Mouse (Mus musculus) midbrain, embryonic 15.5 days (tissue): ENCODE measurements around the gene Arl3. TPM values are rescaled to one million over a fixed set of nuclear protein-coding genes. Genes with fewer than 3 reads are reported as not detected.
A peak's percentile ranks its signal among the peaks of the same experiment; 100 is the strongest.

Experiments used
- ATAC-seq: fragments of 200-750 bp; cut with Nextera tagmentation; replicated peaks from 2 replicates; pipeline ENCODE4 v1.8.0; 2017; ENCODE audit warnings: moderate TSS enrichment
- H3K27ac ChIP-seq: fragments of 300-500 bp; sonication (generic); 2 replicates; pipeline ENCODE4 v1.5.1; 2015; ENCODE audit warnings: mild to moderate bottlenecking, inconsistent platforms
- H3K27me3 ChIP-seq: fragments of 300-500 bp; sonication (generic); replicated peaks from 2 replicates; pipeline ENCODE4 v1.6.1; 2015; ENCODE audit warnings: inconsistent platforms
- H3K36me3 ChIP-seq: fragments of 300-500 bp; sonication (generic); replicated peaks from 2 replicates; pipeline ENCODE4 v1.6.1; 2015; ENCODE audit warnings: inconsistent platforms
- H3K4me1 ChIP-seq: fragments of 300-500 bp; sonication (generic); 2 replicates; pipeline ENCODE4 v1.6.1; 2015; ENCODE audit warnings: inconsistent platforms
- H3K4me2 ChIP-seq: fragments of 300-500 bp; sonication (generic); 2 replicates; pipeline ENCODE4 v1.6.1; 2015; ENCODE audit warnings: inconsistent platforms, mild to moderate bottlenecking, moderate library complexity
- H3K4me3 ChIP-seq: fragments of 300-500 bp; sonication (generic); 2 replicates; pipeline ENCODE4 v1.5.1; 2015; ENCODE audit warnings: mild to moderate bottlenecking, inconsistent platforms
- H3K9ac ChIP-seq: fragments of 300-500 bp; sonication (generic); 2 replicates; pipeline ENCODE4 v1.6.1; 2015; ENCODE audit warnings: mild to moderate bottlenecking, inconsistent platforms
- H3K9me3 ChIP-seq: fragments of 300-500 bp; sonication (generic); 2 replicates; pipeline ENCODE4 v1.6.1; 2016; ENCODE audit warnings: inconsistent platforms
- WGBS: fragments of 180-500 bp; shearing (Covaris S2); methylation state at CpG from one replicate; pipeline ENCODE4 v1.1.7; 2015; ENCODE audit warnings: mixed read lengths; 5-methylcytosine and 5-hydroxymethylcytosine counted together
- polyA plus RNA-seq: library from polyadenylated mRNA; unstranded; fragments of >200 nt; fragmentation: Nextera tagmentation; extraction: Ambion mirVana; gene quantifications from 2 replicates; pipeline ENCODE4 v1.2.1, GENCODE M21; 2015

Arl3 gene
- polyA plus RNA-seq, 1 experiment from 2014 or later: 210 TPM

GRCm38 (mm10) chr19:46481756-46482155 lies 91.2 kb downstream of the Arl3 start:
- Histone ChIP-seq H3K9ac (no peak overlapping the region), H3K36me3 (no peaks in the 10 kb centered on the region), H3K4me2 (no peak overlapping the region), H3K27me3 (no peaks in the 10 kb centered on the region), H3K27ac (peak overlapping the region; percentile 54), H3K9me3 (no peaks in the 10 kb centered on the region), H3K4me3 (no peak overlapping the region), H3K4me1 (peaks cover 39% of the 10 kb centered on the region)
- ATAC-seq: no peak
- WGBS: 9% methylated on average over 4 of the region's 4 CpGs

DNA sequence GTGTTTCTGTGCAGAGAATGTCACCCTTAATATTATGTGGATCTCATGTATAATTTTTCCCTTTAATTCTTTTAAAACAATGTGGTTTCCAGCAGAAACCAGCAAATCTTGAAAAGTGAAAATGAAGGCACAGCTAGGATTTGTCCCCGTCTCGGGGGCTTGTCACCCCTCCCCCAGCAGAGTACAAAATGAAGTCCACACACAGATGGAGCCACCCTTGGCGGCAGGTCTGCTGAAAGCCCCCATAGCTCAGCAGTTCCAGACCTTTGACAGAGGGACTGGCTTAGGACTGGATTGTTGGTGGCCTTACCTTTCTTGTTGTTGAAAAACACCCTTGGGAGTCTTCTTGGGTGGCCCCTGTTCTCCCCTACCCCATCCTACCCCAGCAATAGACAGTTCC lies 91.6 kb downstream of the Arl3 start:
- H3K27ac ChIP-seq: peak overlapping the region; percentile 54
- H3K4me2 ChIP-seq: no peak overlapping the region
- no peak for ATAC-seq
- H3K27me3 ChIP-seq: no peaks in the 10 kb centered on the region
- H3K4me1 ChIP-seq: peaks cover 39% of the 10 kb centered on the region
- H3K36me3 ChIP-seq: no peaks in the 10 kb centered on the region
- 7% methylated on average over 3 of the region's 3 CpGs for WGBS
- H3K9ac ChIP-seq: no peak overlapping the region
- H3K9me3 ChIP-seq: no peaks in the 10 kb centered on the region
- no peak overlapping the region for H3K4me3 ChIP-seq

Other genes starting within 250 kb of the Arl3 start
- 146 and 148 TPM in 2 replicates for gene Psd, start 246.0 kb downstream of the Arl3 start, polyA plus RNA-seq
- 48.2 and 54.8 TPM in 2 replicates for gene Fbxl15, start 245.0 kb downstream of the Arl3 start, polyA plus RNA-seq
- 340 and 347 TPM in 2 replicates for gene Cuedc2, start 234.5 kb downstream of the Arl3 start, polyA plus RNA-seq
- gene Mfsd13a, start 232.1 kb downstream of the Arl3 start, polyA plus RNA-seq: 11.1 and 11.7 TPM in 2 replicates
- gene 2310034G01Rik, start 222.9 kb downstream of the Arl3 start, polyA plus RNA-seq: 2.0 and 2.8 TPM in 2 replicates
- gene Actr1a, start 177.4 kb downstream of the Arl3 start, polyA plus RNA-seq: 394 and 399 TPM in 2 replicates
- 24.2 and 24.4 TPM in 2 replicates for gene Sufu, start 176.3 kb downstream of the Arl3 start, polyA plus RNA-seq
- gene Trim8, start 71.5 kb downstream of the Arl3 start, polyA plus RNA-seq: 29.9 and 30.5 TPM in 2 replicates
- 10.5 and 11.7 TPM in 2 replicates for gene Sfxn2, start 167 bp upstream of the Arl3 start, polyA plus RNA-seq
- 41.1 and 42.6 TPM in 2 replicates for gene Wbp1l, start 25.9 kb upstream of the Arl3 start, polyA plus RNA-seq
- not detected in 2 replicates for gene Cyp17a1, start 100.0 kb upstream of the Arl3 start, polyA plus RNA-seq
- gene Borcs7, start 116.7 kb upstream of the Arl3 start, polyA plus RNA-seq: 22.4 and 24.1 TPM in 2 replicates
- gene As3mt, start 134.3 kb upstream of the Arl3 start, polyA plus RNA-seq: 33.9 and 38.2 TPM in 2 replicates
- 7.8 and 10.1 TPM in 2 replicates for gene Cnnm2, start 188.4 kb upstream of the Arl3 start, polyA plus RNA-seq